Mouse (Mus musculus): ENCODE results near the gene Diexf. TPM values are rescaled to one million over a fixed set of nuclear protein-coding genes. Genes with fewer than 3 reads are reported as not detected.
A peak's percentile ranks its signal among the peaks of the same experiment; 100 is the strongest.

Gene Diexf
- polyA plus RNA-seq, 1 experiment from 2014 or later = 2.1 TPM

DNA sequence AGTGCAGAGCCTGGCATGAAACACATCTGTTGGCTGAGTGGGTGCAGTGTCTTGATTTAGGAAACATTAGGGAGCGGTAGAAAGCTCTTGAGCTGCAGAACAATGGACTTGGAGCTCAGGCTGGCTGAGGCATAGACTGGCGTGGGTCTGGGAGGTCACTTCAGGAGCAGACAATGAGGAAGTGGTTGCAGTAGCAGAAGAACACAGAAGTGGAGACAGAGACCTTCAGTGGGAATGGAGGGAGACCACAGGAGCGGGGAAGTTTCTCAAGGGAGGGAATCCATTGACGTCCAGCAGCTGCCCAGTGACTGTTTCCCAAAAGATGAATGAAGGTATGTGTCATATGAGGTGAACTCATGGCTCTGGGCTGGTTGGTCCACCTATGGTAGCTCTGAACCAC, 15.0 kb upstream of the Diexf start:
- 72% methylated on average over 4 of the region's 4 CpGs for WGBS
- H3K27me3 ChIP-seq (ENCODE audit: control insufficient read depth, insufficient read depth, low read length) = no peaks in the 10 kb centered on the region
- H3K9ac ChIP-seq (ENCODE audit: low read length) = no peak overlapping the region
- no peak for TF ChIP-seq CTCF (IDR thresholded peaks at IDR 0.05; ENCODE audit: low read depth)
- TF ChIP-seq EP300 (optimal IDR thresholded peaks at IDR 0.05) = no peak
- ATAC-seq (ENCODE audit: low FRiP score, low TSS enrichment) (no peak), DNase-seq (ENCODE audit: low spot score) (no peak)
- no peak overlapping the region for H3K4me2 ChIP-seq (replicated peaks; ENCODE audit: low read depth)
- no peaks in the 10 kb centered on the region for H3K36me3 ChIP-seq (ENCODE audit: control insufficient read depth, insufficient read depth, low read length)
- no peak overlapping the region for H3K4me3 ChIP-seq (ENCODE audit: low read depth, low read length)
- H3K27ac ChIP-seq (replicated peaks) = no peak overlapping the region
- H3K9me3 ChIP-seq (ENCODE audit: control insufficient read depth, low read length) = no peaks in the 10 kb centered on the region
- no peaks in the 10 kb centered on the region; the same call in 1 of the 2 replicates for H3K4me1 ChIP-seq (replicated peaks; ENCODE audit: control insufficient read depth, insufficient read depth)

DNA sequence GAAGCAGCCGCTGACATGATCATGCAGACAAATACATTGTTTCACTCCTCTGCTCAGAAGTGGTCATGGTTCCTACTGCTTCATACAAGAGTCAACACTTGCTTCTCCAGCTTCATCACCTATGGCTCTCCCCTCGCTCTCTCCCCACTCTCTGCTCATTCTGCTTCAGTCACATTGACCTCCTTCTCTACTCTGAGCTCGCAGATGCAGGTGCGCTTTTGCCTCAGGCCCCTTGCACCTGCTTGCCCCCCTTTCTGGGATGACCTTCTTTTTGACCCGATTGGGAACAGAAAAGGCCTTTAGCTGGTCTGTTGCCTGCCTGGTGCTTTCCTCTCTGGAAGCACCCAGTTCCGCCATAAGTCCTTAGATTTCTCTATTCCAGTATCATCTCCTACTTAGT, 14.4 kb upstream of the Diexf start:
- ATAC-seq (ENCODE audit: low FRiP score, low TSS enrichment) (no peak), DNase-seq (ENCODE audit: low spot score) (no peak)
- Histone ChIP-seq H3K4me1 (replicated peaks; ENCODE audit: control insufficient read depth, insufficient read depth) (no peaks in the 10 kb centered on the region; the same call in 1 of the 2 replicates), H3K27ac (replicated peaks) (no peak overlapping the region), H3K9me3 (ENCODE audit: control insufficient read depth, low read length) (no peaks in the 10 kb centered on the region), H3K4me3 (ENCODE audit: low read depth, low read length) (no peak overlapping the region), H3K36me3 (ENCODE audit: control insufficient read depth, insufficient read depth, low read length) (no peaks in the 10 kb centered on the region), H3K27me3 (ENCODE audit: control insufficient read depth, insufficient read depth, low read length) (no peaks in the 10 kb centered on the region), H3K4me2 (replicated peaks; ENCODE audit: low read depth) (no peak overlapping the region), H3K9ac (ENCODE audit: low read length) (no peak overlapping the region)
- no peak for TF ChIP-seq EP300 (optimal IDR thresholded peaks at IDR 0.05)
- TF ChIP-seq CTCF (IDR thresholded peaks at IDR 0.05; ENCODE audit: low read depth) = no peak
- 81% methylated on average over 6 of the region's 6 CpGs for WGBS

DNA sequence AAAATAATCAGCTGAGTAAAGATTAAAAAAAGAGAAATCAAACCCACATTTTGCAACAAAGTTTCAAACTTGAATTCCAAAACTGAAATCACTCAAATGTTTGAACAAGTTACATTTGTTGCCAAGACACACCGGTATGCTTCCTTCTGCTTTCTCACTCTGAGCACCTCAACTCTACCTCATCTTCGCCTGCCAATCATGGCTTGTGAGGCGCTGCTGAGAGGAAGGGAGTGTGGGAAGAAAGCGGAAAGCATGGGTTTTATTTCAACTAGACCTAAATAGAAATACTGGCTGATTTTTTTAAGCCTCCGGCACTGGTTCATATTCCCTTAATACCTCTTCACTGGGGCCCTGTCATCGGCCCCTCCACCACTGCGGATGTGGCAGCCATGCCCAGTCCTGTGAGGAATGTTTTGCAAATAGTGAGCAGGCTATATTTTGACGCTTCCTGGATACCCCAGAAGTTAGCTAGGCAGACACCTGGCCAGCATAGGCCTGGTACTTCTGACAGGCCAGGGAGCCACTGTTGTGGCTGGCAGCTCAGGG, 12.5 kb upstream of the Diexf start:
- no peaks in the 10 kb centered on the region for H3K27me3 ChIP-seq (ENCODE audit: control insufficient read depth, insufficient read depth, low read length)
- DNase-seq (ENCODE audit: low spot score) = no peak
- H3K36me3 ChIP-seq (ENCODE audit: control insufficient read depth, insufficient read depth, low read length) = no peaks in the 10 kb centered on the region
- no peak overlapping the region for H3K4me2 ChIP-seq (replicated peaks; ENCODE audit: low read depth)
- H3K9me3 ChIP-seq (ENCODE audit: control insufficient read depth, low read length) = no peaks in the 10 kb centered on the region
- TF ChIP-seq EP300 (optimal IDR thresholded peaks at IDR 0.05) (no peak), CTCF (IDR thresholded peaks at IDR 0.05; ENCODE audit: low read depth) (no peak)
- H3K4me3 ChIP-seq (ENCODE audit: low read depth, low read length) = no peak overlapping the region
- no peak overlapping the region for H3K9ac ChIP-seq (ENCODE audit: low read length)
- no peaks in the 10 kb centered on the region for H3K4me1 ChIP-seq (replicated peaks; ENCODE audit: control insufficient read depth, insufficient read depth)
- no peak for ATAC-seq (ENCODE audit: low FRiP score, low TSS enrichment)
- no peak overlapping the region for H3K27ac ChIP-seq (replicated peaks)
- 73% methylated on average over 8 of the region's 8 CpGs for WGBS

DNA sequence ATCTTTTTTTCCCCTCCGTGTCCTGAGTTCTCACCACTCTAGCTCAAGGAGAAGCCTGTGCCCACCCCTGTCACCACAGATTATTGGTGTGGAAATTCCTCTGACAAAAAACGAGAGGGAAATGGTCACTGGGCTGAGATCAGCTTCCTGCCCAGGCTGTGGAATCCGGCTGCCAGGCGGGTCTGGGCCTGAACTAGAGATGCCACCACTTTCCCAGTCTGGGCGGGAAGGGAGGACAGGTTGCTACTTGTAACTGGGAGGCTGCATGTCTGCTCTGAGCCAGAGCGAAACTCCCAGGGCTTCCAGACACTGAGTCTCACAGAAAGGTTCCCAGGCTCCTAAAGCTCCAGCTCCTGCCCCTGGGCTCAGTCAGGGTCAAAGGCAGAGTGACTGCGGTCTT, 11.0 kb upstream of the Diexf start:
- WGBS = 57% methylated on average over 7 of the region's 7 CpGs
- Histone ChIP-seq H3K9me3 (ENCODE audit: control insufficient read depth, low read length) (no peaks in the 10 kb centered on the region), H3K27ac (replicated peaks) (peak overlapping the region; percentile 86), H3K4me3 (ENCODE audit: low read depth, low read length) (no peak overlapping the region), H3K9ac (ENCODE audit: low read length) (no peak overlapping the region), H3K4me2 (replicated peaks; ENCODE audit: low read depth) (no peak overlapping the region), H3K27me3 (ENCODE audit: control insufficient read depth, insufficient read depth, low read length) (no peaks in the 10 kb centered on the region), H3K36me3 (ENCODE audit: control insufficient read depth, insufficient read depth, low read length) (no peaks in the 10 kb centered on the region), H3K4me1 (replicated peaks; ENCODE audit: control insufficient read depth, insufficient read depth) (no peaks in the 10 kb centered on the region)
- no peak for ATAC-seq (ENCODE audit: low FRiP score, low TSS enrichment)
- TF ChIP-seq EP300 (optimal IDR thresholded peaks at IDR 0.05) (peak; percentile 55), CTCF (IDR thresholded peaks at IDR 0.05; ENCODE audit: low read depth) (no peak)
- DNase-seq (ENCODE audit: low spot score) = no peak

DNA sequence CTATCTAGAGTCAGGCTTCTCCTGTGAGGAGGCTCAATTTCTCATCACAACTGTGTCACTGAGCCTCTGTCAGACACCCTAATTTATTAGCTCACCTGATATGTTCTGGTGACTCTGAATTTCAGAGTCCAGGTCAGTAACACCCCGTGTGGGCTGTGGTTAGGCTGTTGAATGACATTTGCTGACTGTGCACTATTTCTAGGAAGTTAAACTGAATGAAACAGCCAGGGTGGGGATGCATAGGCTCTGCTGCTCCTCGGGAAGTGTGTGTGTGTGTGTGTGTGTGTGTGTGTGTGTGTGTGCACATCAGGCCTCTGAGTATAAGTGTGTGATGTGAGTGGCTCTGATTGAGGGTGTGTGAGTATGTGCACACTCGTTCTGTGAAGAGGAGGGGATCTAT, 8.6 kb upstream of the Diexf start:
- 33% methylated on average over 3 of the region's 3 CpGs for WGBS
- no peak for TF ChIP-seq CTCF (IDR thresholded peaks at IDR 0.05; ENCODE audit: low read depth)
- no peak for TF ChIP-seq EP300 (optimal IDR thresholded peaks at IDR 0.05)
- Histone ChIP-seq H3K27ac (replicated peaks) (no peak overlapping the region), H3K4me2 (replicated peaks; ENCODE audit: low read depth) (no peak overlapping the region), H3K36me3 (ENCODE audit: control insufficient read depth, insufficient read depth, low read length) (no peaks in the 10 kb centered on the region), H3K9ac (ENCODE audit: low read length) (no peak overlapping the region), H3K27me3 (ENCODE audit: control insufficient read depth, insufficient read depth, low read length) (no peaks in the 10 kb centered on the region), H3K9me3 (ENCODE audit: control insufficient read depth, low read length) (no peaks in the 10 kb centered on the region), H3K4me3 (ENCODE audit: low read depth, low read length) (no peak overlapping the region), H3K4me1 (replicated peaks; ENCODE audit: control insufficient read depth, insufficient read depth) (no peaks in the 10 kb centered on the region)
- ATAC-seq (ENCODE audit: low FRiP score, low TSS enrichment) (peak; percentile 31; the same call in 1 of the 2 replicates), DNase-seq (ENCODE audit: low spot score) (no peak)

DNA sequence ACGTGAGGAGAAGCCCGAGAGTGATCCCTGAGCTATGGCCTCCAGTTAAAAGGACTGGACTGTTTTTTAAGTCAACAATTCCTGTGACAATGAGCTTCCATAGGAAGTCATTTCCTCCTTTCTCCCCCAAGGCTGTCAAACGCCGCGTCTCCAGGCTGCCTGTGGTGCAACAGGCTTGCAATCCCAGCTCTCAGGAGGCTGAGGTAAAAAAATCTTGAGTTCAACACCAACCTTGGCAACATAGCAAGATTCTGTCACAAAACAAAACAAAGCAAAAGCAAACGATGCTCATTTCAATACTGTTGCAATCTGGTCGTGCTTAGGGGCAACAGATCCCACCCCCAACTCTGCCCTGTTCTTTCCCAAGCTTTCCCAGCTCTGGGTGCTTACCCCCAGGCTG, 8.0 kb upstream of the Diexf start:
- Histone ChIP-seq H3K4me3 (ENCODE audit: low read depth, low read length) (no peak overlapping the region), H3K4me2 (replicated peaks; ENCODE audit: low read depth) (no peak overlapping the region), H3K27me3 (ENCODE audit: control insufficient read depth, insufficient read depth, low read length) (no peaks in the 10 kb centered on the region), H3K36me3 (ENCODE audit: control insufficient read depth, insufficient read depth, low read length) (no peaks in the 10 kb centered on the region), H3K4me1 (replicated peaks; ENCODE audit: control insufficient read depth, insufficient read depth) (no peaks in the 10 kb centered on the region), H3K9ac (ENCODE audit: low read length) (no peak overlapping the region), H3K27ac (replicated peaks) (no peak overlapping the region), H3K9me3 (ENCODE audit: control insufficient read depth, low read length) (no peaks in the 10 kb centered on the region)
- ATAC-seq (ENCODE audit: low FRiP score, low TSS enrichment) (no peak), DNase-seq (ENCODE audit: low spot score) (no peak)
- WGBS = 32% methylated on average over 7 of the region's 7 CpGs
- TF ChIP-seq CTCF (IDR thresholded peaks at IDR 0.05; ENCODE audit: low read depth) (no peak), EP300 (optimal IDR thresholded peaks at IDR 0.05) (no peak)

Data from stomach, postnatal 0 days (tissue).